Mouse (Mus musculus): Measurements from ENCODE around the gene Fnbp1.

GRCm38 (mm10) chr2:31099079-31099478, 42.7 kb downstream of the Fnbp1 start:
- no peak for TF ChIP-seq GATA1 (IDR thresholded peaks at IDR 0.05; ENCODE audit: borderline replicate concordance, low read length)
- no peak for TF ChIP-seq CTCF (IDR thresholded peaks at IDR 0.05; ENCODE audit: low read depth, low read length)
- no peak for TF ChIP-seq GATA2 (IDR thresholded peaks at IDR 0.05; ENCODE audit: borderline replicate concordance, low read depth, low read length)
- no peak for TF ChIP-seq POLR2AphosphoS5 (IDR thresholded peaks at IDR 0.05; ENCODE audit: insufficient replicate concordance, low read depth, low read length)

All from G1E (cell line).